Mouse (Mus musculus): ENCODE data around the gene Cnn3.

Gene Cnn3

GRCm38 (mm10) chr3:121418850-121419435, 7.4 kb upstream of the Cnn3 start:
- DNase-seq, result no peak

GRCm38 (mm10) chr3:121422405-121422804, 3.9 kb upstream of the Cnn3 start:
- no peak for DNase-seq

GRCm38 (mm10) chr3:121426621-121427519, 573 bp downstream of the Cnn3 start:
- DNase-seq, result peak; percentile 85

GRCm38 (mm10) chr3:121427520-121427908, 1.2 kb downstream of the Cnn3 start:
- peak; percentile 73 for DNase-seq

GRCm38 (mm10) chr3:121428230-121428629, 1.9 kb downstream of the Cnn3 start:
- DNase-seq, result no peak

- DNase-seq, result no peak
These were observed 2.5 kb downstream of the Cnn3 start for GRCm38 (mm10) chr3:121428696-121429259.

- no peak for DNase-seq
These were observed 3.2 kb downstream of the Cnn3 start for GRCm38 (mm10) chr3:121429469-121429868.

GRCm38 (mm10) chr3:121430289-121430936, 4.1 kb downstream of the Cnn3 start:
- DNase-seq, result no peak

GRCm38 (mm10) chr3:121433359-121433758, 7.1 kb downstream of the Cnn3 start:
- DNase-seq, result no peak

GRCm38 (mm10) chr3:121433968-121434533, 7.8 kb downstream of the Cnn3 start:
- DNase-seq, result no peak

- DNase-seq, result no peak
These were observed 9.0 kb downstream of the Cnn3 start for GRCm38 (mm10) chr3:121435296-121435695.

GRCm38 (mm10) chr3:121437070-121437469, 10.8 kb downstream of the Cnn3 start:
- DNase-seq, result no peak

GRCm38 (mm10) chr3:121437996-121438395, 11.7 kb downstream of the Cnn3 start:
- no peak for DNase-seq

- peak; percentile 32 for DNase-seq
These were observed 13.4 kb downstream of the Cnn3 start for GRCm38 (mm10) chr3:121439623-121440161.

- DNase-seq, result no peak
These were observed 15.2 kb downstream of the Cnn3 start for GRCm38 (mm10) chr3:121441504-121441903.

- no peak for DNase-seq
These were observed 16.0 kb downstream of the Cnn3 start for GRCm38 (mm10) chr3:121442288-121442687.

- DNase-seq, result no peak
These were observed 17.6 kb downstream of the Cnn3 start for GRCm38 (mm10) chr3:121443861-121444271.

GRCm38 (mm10) chr3:121444414-121444813, 18.1 kb downstream of the Cnn3 start:
- DNase-seq, result no peak

- no peak for DNase-seq
These were observed 20.2 kb downstream of the Cnn3 start for GRCm38 (mm10) chr3:121446454-121446853.

GRCm38 (mm10) chr3:121448029-121448468, 21.8 kb downstream of the Cnn3 start:
- no peak for DNase-seq

GRCm38 (mm10) chr3:121448606-121449005, 22.3 kb downstream of the Cnn3 start:
- DNase-seq, result no peak

GRCm38 (mm10) chr3:121449527-121449926, 23.2 kb downstream of the Cnn3 start:
- peak; percentile 48 for DNase-seq

GRCm38 (mm10) chr3:121451404-121451803, 25.1 kb downstream of the Cnn3 start:
- no peak for DNase-seq
